Mouse (Mus musculus) heart, adult 2 months (tissue): Measurements from ENCODE around the gene Pdcd6ip. TPM values are rescaled to one million over a fixed set of nuclear protein-coding genes. Genes with fewer than 3 reads are reported as not detected.

Experiments
- DNase-seq, 2 experiments: peaks; one replicate each; pipeline ENCODE4 v3.0.0; 2021
- H3K27ac ChIP-seq: fragments of 200-600 bp; 2 replicates; pipeline ENCODE4 v1.8.1; 2022
- H3K27me3 ChIP-seq: fragments of 200-500 bp; 2 replicates; pipeline ENCODE4 v1.6.1; 2012; ENCODE audit warnings: mild to moderate bottlenecking, low read length, inconsistent platforms, mixed read lengths; ENCODE audit not compliant: control insufficient read depth, insufficient read depth
- H3K36me3 ChIP-seq: fragments of 200-500 bp; 2 replicates; pipeline ENCODE4 v1.6.1; 2012; ENCODE audit warnings: low read length, inconsistent platforms; ENCODE audit not compliant: control insufficient read depth, insufficient read depth
- H3K4me1 ChIP-seq: fragments of 200-500 bp; 2 replicates; pipeline ENCODE4 v1.6.1; 2011; ENCODE audit warnings: low read length; ENCODE audit not compliant: control insufficient read depth, insufficient read depth
- H3K4me3 ChIP-seq: fragments of 200-600 bp; 2 replicates; pipeline ENCODE4 v1.8.1; 2022
- H3K79me2 ChIP-seq: fragments of 200-500 bp; replicated peaks from 2 replicates; pipeline ENCODE4 v1.6.1; 2012; ENCODE audit warnings: mild to moderate bottlenecking, inconsistent platforms, low read length, moderate library complexity, mixed read lengths; ENCODE audit not compliant: control insufficient read depth, insufficient read depth
- H3K9ac ChIP-seq: fragments of 200-500 bp; 2 replicates; pipeline ENCODE4 v1.6.1; 2012; ENCODE audit warnings: low read depth, mild to moderate bottlenecking, control low read depth, inconsistent platforms, low read length, mixed read lengths
- CTCF ChIP-seq: fragments of 200-600 bp; IDR thresholded peaks from 2 replicates; pipeline ENCODE4 v1.8.1; 2022; ENCODE audit warnings: antibody characterized with exemption, mild to moderate bottlenecking, moderate library complexity
- EP300 ChIP-seq: fragments of 200-500 bp; IDR thresholded peaks from 2 replicates; pipeline ENCODE4 v1.6.1; 2011; ENCODE audit warnings: low read depth, low read length, control low read depth; ENCODE audit not compliant: insufficient read depth
- POLR2A ChIP-seq: fragments of 200-500 bp; IDR thresholded peaks from 2 replicates; pipeline ENCODE4 v1.6.1; 2011; ENCODE audit warnings: mild to moderate bottlenecking, low read depth, low read length, control low read depth; ENCODE audit not compliant: insufficient read depth
- WGBS: fragments of 180-500 bp; shearing (Covaris S2); methylation state at CpG from one replicate; pipeline ENCODE4 v1.1.7; 2018; 5-methylcytosine and 5-hydroxymethylcytosine counted together
- intact Hi-C: fragments of 180-260 bp; cut with DNase I; formaldehyde crosslinking; loops from one replicate; pipeline ENCODE4 v1.15.1; 2025
- polyA plus RNA-seq: library from polyadenylated mRNA; depleted of rRNA; stranded (reverse); fragments of >200 nt; gene quantifications from 2 replicates; pipeline ENCODE4 v1.2.3, GENCODE M21; 2012
- total RNA-seq, 2 experiments: library from RNA; stranded (reverse); gene quantifications; 2 replicates each; pipeline ENCODE4 v1.2.3; 2021

The Pdcd6ip gene
- total and polyA plus RNA-seq, 3 experiments, result 35.7 to 63.3 (median 56.0) TPM

DNA sequence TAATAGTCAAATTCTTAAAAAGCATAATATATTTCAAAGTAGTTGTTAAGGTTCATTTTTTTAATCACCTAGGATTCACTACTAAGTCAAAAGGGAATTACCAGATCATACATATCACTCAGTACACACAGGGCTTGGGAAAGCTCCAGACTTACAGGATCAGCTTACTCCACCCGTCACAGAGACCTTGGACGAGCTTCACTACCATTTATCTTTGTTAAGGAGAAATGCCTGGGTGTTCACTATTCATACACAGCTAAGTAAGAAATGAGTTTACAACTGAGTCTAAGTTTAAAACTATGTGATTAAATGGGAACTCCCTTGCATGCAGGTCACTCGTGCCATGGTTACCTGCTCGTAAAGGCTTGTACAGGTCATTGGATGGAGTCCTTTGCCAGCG lies 35.7 kb downstream of the Pdcd6ip start:
- TF ChIP-seq EP300, result no peak
- TF ChIP-seq CTCF, result no peak
- DNase-seq, result no peak
- H3K36me3 ChIP-seq, result no peaks in the 10 kb centered on the region; the same call in none of the 2 replicates

DNA sequence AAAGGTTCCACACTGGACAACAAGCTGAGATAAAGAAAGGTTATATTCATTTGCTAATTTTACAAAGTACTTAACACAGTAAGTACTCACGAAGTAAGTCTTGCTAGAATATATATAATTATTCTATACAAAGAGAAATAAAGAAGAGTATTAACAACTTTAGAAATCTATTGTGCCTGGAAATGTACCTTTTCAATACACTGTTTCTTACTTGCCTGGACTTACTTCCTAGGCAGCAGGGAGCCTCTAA lies 37.3 kb downstream of the Pdcd6ip start:
- DNase-seq, result no peak
- H3K79me2 ChIP-seq, result no peaks in the 10 kb centered on the region
- H3K27me3 ChIP-seq, result no peaks in the 10 kb centered on the region
- WGBS, result 98% methylated on average over 1 of the region's 1 CpGs
- H3K4me3 ChIP-seq, result no peak overlapping the region
- no peaks in the 10 kb centered on the region for H3K4me1 ChIP-seq
- H3K9ac ChIP-seq, result no peak overlapping the region
- no peak overlapping the region for H3K27ac ChIP-seq
- TF ChIP-seq POLR2A (no peak), CTCF (no peak), EP300 (no peak)
- no peaks in the 10 kb centered on the region; the same call in none of the 2 replicates for H3K36me3 ChIP-seq
- intact Hi-C loops, result loop anchor here (5.0 kb wide), 1 partner anchor 177 kb away; no protein-coding TSS in a partner anchor

More for the DNA sequence above, 35.7 kb downstream of the Pdcd6ip start:
- no peak overlapping the region for H3K27ac ChIP-seq
- no peaks in the 10 kb centered on the region for H3K79me2 ChIP-seq
- no peaks in the 10 kb centered on the region for H3K4me1 ChIP-seq
- intact Hi-C loops, result loop anchor here (5.0 kb wide), 1 partner anchor 175 kb away; no protein-coding TSS in a partner anchor
- no peaks in the 10 kb centered on the region for H3K27me3 ChIP-seq
- H3K4me3 ChIP-seq, result no peak overlapping the region
- no peak overlapping the region for H3K9ac ChIP-seq
- WGBS, result 93% methylated on average over 5 of the region's 5 CpGs

DNA sequence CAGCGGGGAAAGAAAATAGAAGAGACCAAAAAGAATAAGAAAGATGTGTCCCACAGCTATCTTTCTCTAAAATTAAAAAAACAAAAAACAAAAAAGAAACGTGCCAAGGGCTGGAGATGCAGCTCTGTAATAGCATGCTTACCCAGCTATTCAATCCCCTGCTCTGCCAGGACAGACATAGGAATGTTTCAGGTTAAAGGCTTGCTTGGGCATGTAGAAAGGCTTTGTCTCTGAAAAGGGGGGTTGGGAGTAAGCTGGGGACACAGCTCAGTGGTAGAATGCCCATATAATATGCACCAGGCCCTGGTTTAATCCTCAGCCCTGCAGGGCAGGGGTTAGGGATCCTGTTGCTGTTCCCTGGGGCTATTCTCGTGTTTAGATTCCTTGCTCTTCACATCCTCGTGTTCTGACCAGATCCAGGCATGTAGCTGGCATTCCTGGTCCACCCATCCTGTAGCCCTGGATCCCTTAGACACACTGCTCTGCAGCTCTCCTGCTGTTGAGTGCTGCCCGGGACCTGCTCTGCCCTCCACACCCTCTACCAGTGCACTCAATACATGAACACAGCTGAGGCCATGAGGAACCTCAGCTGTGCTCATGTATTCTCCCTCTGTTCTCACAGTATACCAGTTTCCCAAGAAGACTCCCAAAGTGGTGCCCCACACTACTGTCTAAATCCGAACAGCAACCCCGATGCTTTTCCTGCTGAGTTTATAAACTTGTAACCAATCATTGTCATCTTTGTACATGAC lies 37.8 kb downstream of the Pdcd6ip start:
- no peaks in the 10 kb centered on the region; the same call in none of the 2 replicates for H3K36me3 ChIP-seq
- no peaks in the 10 kb centered on the region for H3K79me2 ChIP-seq
- H3K27ac ChIP-seq, result no peak overlapping the region
- H3K9ac ChIP-seq, result no peak overlapping the region
- H3K27me3 ChIP-seq, result no peaks in the 10 kb centered on the region
- no peak for DNase-seq
- intact Hi-C loops, result loop anchor here (5.0 kb wide), 1 partner anchor 177 kb away; no protein-coding TSS in a partner anchor
- no peak overlapping the region for H3K4me3 ChIP-seq
- TF ChIP-seq CTCF (no peak), EP300 (no peak), POLR2A (no peak)
- WGBS, result 93% methylated on average over 7 of the region's 7 CpGs
- H3K4me1 ChIP-seq, result no peaks in the 10 kb centered on the region

DNA sequence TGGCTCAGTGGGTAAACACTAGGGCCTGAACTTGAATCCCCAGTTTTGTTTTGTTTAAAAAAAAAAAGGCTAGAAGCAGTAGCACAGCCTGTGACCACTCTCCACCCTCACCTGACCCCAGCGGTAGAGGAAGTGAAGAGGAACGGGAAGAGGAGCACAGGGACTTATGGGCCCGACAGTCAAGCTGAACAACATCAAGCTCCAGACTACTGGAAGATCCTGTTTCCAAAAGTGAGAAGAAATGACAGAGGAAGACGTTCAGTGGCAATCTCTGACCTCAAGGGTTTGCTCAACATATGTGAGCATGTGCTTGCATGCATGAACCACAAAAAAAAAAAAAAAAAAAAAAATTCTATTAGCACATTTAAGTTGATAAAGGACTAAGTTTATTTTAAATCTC lies 44.6 kb downstream of the Pdcd6ip start:
- Histone ChIP-seq H3K9ac (no peak overlapping the region), H3K36me3 (no peaks in the 10 kb centered on the region; the same call in 1 of the 2 replicates), H3K4me1 (no peaks in the 10 kb centered on the region), H3K79me2 (no peaks in the 10 kb centered on the region), H3K27me3 (no peaks in the 10 kb centered on the region), H3K27ac (no peak overlapping the region), H3K4me3 (no peak overlapping the region)
- DNase-seq, result no peak
- intact Hi-C loops, result no loop called here
- WGBS, result 70% methylated on average over 4 of the region's 4 CpGs
- no peak for TF ChIP-seq CTCF

DNA sequence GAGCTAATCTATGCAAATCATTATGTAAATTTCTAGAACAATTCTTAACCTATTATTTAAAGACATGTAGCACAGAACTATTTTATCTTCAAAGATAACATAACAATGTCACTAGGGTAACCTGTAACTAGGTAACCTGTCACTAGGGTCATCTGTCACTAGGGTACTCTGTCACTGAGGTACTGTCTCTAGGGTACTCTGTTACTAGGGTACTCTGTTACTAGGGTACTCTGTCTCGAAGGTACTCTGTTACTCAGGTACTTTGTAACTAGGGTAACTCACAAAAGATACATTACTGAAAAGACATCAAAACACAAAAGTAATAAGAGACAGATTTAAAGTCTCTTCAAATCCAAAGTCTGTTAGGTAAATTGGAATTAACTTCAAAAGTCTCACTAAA lies 50.2 kb downstream of the Pdcd6ip start:
- TF ChIP-seq CTCF (no peak), POLR2A (no peak), EP300 (no peak)
- Histone ChIP-seq H3K9ac (no peak overlapping the region), H3K36me3 (no peaks in the 10 kb centered on the region; the same call in 1 of the 2 replicates), H3K4me3 (no peak overlapping the region), H3K27ac (no peak overlapping the region), H3K4me1 (no peaks in the 10 kb centered on the region), H3K27me3 (no peaks in the 10 kb centered on the region), H3K79me2 (no peaks in the 10 kb centered on the region)
- intact Hi-C loops, result no loop called here
- no peak for DNase-seq
- 92% methylated on average over 1 of the region's 1 CpGs for WGBS

DNA sequence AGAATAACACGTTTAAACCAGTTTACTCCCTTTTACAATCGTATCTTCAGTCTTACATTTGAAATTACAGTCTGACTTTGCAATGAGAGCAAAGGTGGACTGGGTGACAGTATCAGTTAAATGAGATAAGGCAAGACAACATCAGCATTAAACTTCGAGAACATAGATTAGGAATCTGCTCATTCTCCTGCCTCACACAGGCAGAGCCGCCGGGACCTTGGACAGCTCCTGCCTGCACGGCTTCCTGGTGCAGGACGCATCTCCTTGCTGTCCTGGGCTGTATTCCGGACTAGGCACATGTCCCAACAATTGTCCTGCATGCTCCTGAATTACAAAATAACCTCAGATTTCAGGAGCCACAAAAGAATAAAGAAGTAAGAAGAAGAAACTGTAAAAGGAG lies 54.5 kb downstream of the Pdcd6ip start:
- Histone ChIP-seq H3K9ac (no peak overlapping the region), H3K27me3 (no peaks in the 10 kb centered on the region), H3K4me3 (no peak overlapping the region), H3K79me2 (no peaks in the 10 kb centered on the region), H3K4me1 (no peaks in the 10 kb centered on the region), H3K27ac (no peak overlapping the region), H3K36me3 (no peaks in the 10 kb centered on the region)
- WGBS, result 69% methylated on average over 8 of the region's 8 CpGs
- intact Hi-C loops, result no loop called here
- TF ChIP-seq POLR2A, result no peak
- no peak for DNase-seq
